Mouse (Mus musculus) spleen, adult 2 months (tissue): ENCODE data around the gene Olfr332. TPM values are rescaled to one million over a fixed set of nuclear protein-coding genes. Genes with fewer than 3 reads are reported as not detected.

Source experiments
- DNase-seq, 2 experiments: peaks; one replicate each; pipeline versions ENCODE4 v3.0.0 to v3.0.0-alpha.2; 2012 to 2021; ENCODE audit warnings: low spot score in 2 of 2, low read depth in 1 of 2
- H3K27ac ChIP-seq: fragments of 200-500 bp; 2 replicates; pipeline ENCODE4 v1.5.1; 2012; ENCODE audit warnings: low read length, inconsistent platforms; ENCODE audit not compliant: insufficient read depth
- H3K27me3 ChIP-seq: fragments of 200-500 bp; 2 replicates; pipeline ENCODE4 v1.6.1; 2012; ENCODE audit warnings: mild to moderate bottlenecking, moderate library complexity, low read length, inconsistent platforms; ENCODE audit not compliant: control insufficient read depth, insufficient read depth
- H3K36me3 ChIP-seq: fragments of 200-500 bp; 2 replicates; pipeline ENCODE4 v1.6.1; 2012; ENCODE audit warnings: mild to moderate bottlenecking, low read length, inconsistent platforms; ENCODE audit not compliant: control insufficient read depth, insufficient read depth
- H3K4me1 ChIP-seq: fragments of 200-500 bp; 2 replicates; pipeline ENCODE4 v1.6.1; 2011; ENCODE audit warnings: inconsistent platforms; ENCODE audit not compliant: control insufficient read depth, insufficient read depth, insufficient read length
- H3K4me3 ChIP-seq: fragments of 200-500 bp; 2 replicates; pipeline ENCODE4 v1.5.1; 2011; ENCODE audit warnings: mild to moderate bottlenecking, inconsistent platforms; ENCODE audit not compliant: insufficient read depth, insufficient read length; ENCODE audit errors: extremely low read depth
- CTCF ChIP-seq: fragments of 200-500 bp; IDR thresholded peaks from 2 replicates; pipeline ENCODE4 v1.5.1; 2011; ENCODE audit warnings: mild to moderate bottlenecking, inconsistent platforms; ENCODE audit not compliant: insufficient read depth, insufficient read length, insufficient replicate concordance; ENCODE audit errors: extremely low read depth
- POLR2A ChIP-seq: fragments of 200-500 bp; IDR thresholded peaks from 2 replicates; pipeline ENCODE4 v1.6.1; 2011; ENCODE audit warnings: low read depth, low read length, inconsistent platforms
- WGBS: fragments of 180-500 bp; shearing (Covaris S2); methylation state at CpG from one replicate; pipeline ENCODE4 v1.1.7; 2018; 5-methylcytosine and 5-hydroxymethylcytosine counted together
- polyA plus RNA-seq: library from polyadenylated mRNA; depleted of rRNA; stranded (reverse); fragments of >200 nt; gene quantifications from 2 replicates; pipeline ENCODE4 v1.2.3, GENCODE M21; 2012; rRNA removed

Olfr332 gene
- polyA plus RNA-seq, 1 experiment: not detected

- DNase-seq: no peak
- TF ChIP-seq CTCF (no peak), POLR2A (no peak)
- Histone ChIP-seq H3K4me3 (no peak within 1 kb of the TSS), H3K27ac (no peak within 1 kb of the TSS), H3K27me3 (no peaks in the 10 kb centered on the region), H3K36me3 (no peaks in the 10 kb centered on the region), H3K4me1 (no peaks in the 10 kb centered on the region)
These were observed 30.2 kb downstream of the Olfr332 start, which contains the start of gene Olfr30 for GRCm38 (mm10) chr11:58462170-58462569. TSS of gene Olfr30 (minus strand) at chr11:58462270.

- Histone ChIP-seq H3K36me3 (no peaks in the 10 kb centered on the region), H3K4me3 (no peak overlapping the region), H3K27me3 (no peaks in the 10 kb centered on the region), H3K27ac (no peak overlapping the region), H3K4me1 (no peaks in the 10 kb centered on the region)
- no peak for DNase-seq
- TF ChIP-seq CTCF: no peak
- TF ChIP-seq POLR2A: no peak
- 53% methylated on average over 4 of the region's 4 CpGs for WGBS
These were observed 38.8 kb downstream of the Olfr332 start for GRCm38 (mm10) chr11:58453592-58453991.

DNA sequence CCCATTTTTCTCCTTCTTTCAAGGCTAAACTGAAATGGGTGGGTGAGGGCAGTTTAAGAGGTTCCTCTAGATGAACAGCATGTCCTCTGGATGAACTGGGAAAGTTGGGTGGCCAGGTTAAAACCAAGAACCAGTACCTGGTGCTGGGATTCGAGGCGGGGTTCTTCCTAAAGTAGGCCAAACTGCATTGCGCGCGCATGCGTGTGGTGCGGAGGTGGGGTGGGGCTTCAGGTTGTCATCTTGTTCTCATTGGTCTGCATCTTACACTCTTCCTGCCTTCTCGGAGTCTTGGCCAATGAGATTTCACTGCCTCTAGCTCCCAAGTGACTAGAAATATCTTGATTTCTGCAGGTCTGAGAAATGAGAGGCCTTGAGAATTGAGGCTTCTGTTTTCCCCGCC is 39.6 kb downstream of the Olfr332 start, which contains the start of gene Lypd9:
Gene Lypd9, minus strand, starts transcription at position 165 of the 400 bp plus-strand sequence.
- no peak within 1 kb of the TSS for H3K4me3 ChIP-seq
- DNase-seq: no peak
- H3K27ac ChIP-seq: no peak within 1 kb of the TSS
- 93% methylated on average over 9 of the region's 9 CpGs for WGBS
- no peaks in the 10 kb centered on the region for H3K4me1 ChIP-seq
- TF ChIP-seq CTCF (no peak), POLR2A (no peak)
- no peaks in the 10 kb centered on the region for H3K27me3 ChIP-seq
- H3K36me3 ChIP-seq: no peaks in the 10 kb centered on the region

Other genes with a start within 250 kb of the Olfr332 start
- 0.53 and 0.63 TPM in 2 replicates for gene 4930438A08Rik, start 217.8 kb downstream of the Olfr332 start, polyA plus RNA-seq
- 17.6 and 23.7 TPM in 2 replicates for gene Zfp692, start 185.5 kb downstream of the Olfr332 start, polyA plus RNA-seq
- 17.5 and 23.3 TPM in 2 replicates for gene Zfp672, start 162.2 kb downstream of the Olfr332 start, polyA plus RNA-seq
- 16.0 and 16.3 TPM in 2 replicates for gene Sh3bp5l, start 161.8 kb downstream of the Olfr332 start, polyA plus RNA-seq
- 0.35 and 0.41 TPM in 2 replicates for gene Lypd8, start 113.5 kb downstream of the Olfr332 start, polyA plus RNA-seq
- gene 1810065E05Rik, start 71.4 kb downstream of the Olfr332 start, polyA plus RNA-seq: 0.08 TPM in 1 of 2 replicates, not detected in the other
- 0.08 and 0.11 TPM in 2 replicates for gene Gm12253, start 60.0 kb downstream of the Olfr332 start, polyA plus RNA-seq
- not detected in 2 replicates for gene Lypd9, start 39.6 kb downstream of the Olfr332 start, polyA plus RNA-seq
- gene Olfr30, start 30.3 kb downstream of the Olfr332 start, polyA plus RNA-seq: not detected in 2 replicates
- gene Olfr331, start 10.0 kb upstream of the Olfr332 start, polyA plus RNA-seq: not detected in 2 replicates
- not detected in 2 replicates for gene Olfr330, start 42.3 kb upstream of the Olfr332 start, polyA plus RNA-seq
- gene Olfr329-ps, start 53.9 kb upstream of the Olfr332 start, polyA plus RNA-seq: 0.12 TPM in 1 of 2 replicates, not detected in the other
- 0.08 TPM in 1 of 2 replicates, not detected in the other for gene Olfr328, start 63.1 kb upstream of the Olfr332 start, polyA plus RNA-seq
- not detected in 2 replicates for gene Olfr224, start 78.0 kb upstream of the Olfr332 start, polyA plus RNA-seq
- not detected in 2 replicates for gene Olfr325, start 85.2 kb upstream of the Olfr332 start, polyA plus RNA-seq
- gene Olfr324, start 102.6 kb upstream of the Olfr332 start, polyA plus RNA-seq: not detected in 2 replicates
- gene 2210407C18Rik, start 123.5 kb upstream of the Olfr332 start, polyA plus RNA-seq: not detected in 2 replicates
- gene Olfr323, start 137.9 kb upstream of the Olfr332 start, polyA plus RNA-seq: not detected in 2 replicates
- gene Trim58, start 147.9 kb upstream of the Olfr332 start, polyA plus RNA-seq: 4.6 and 8.9 TPM in 2 replicates
- 0.21 TPM in 1 of 2 replicates, not detected in the other for gene Olfr322, start 166.2 kb upstream of the Olfr332 start, polyA plus RNA-seq
- gene Olfr320, start 188.5 kb upstream of the Olfr332 start, polyA plus RNA-seq: not detected in 2 replicates
- not detected in 2 replicates for gene Olfr319, start 206.6 kb upstream of the Olfr332 start, polyA plus RNA-seq
- not detected in 2 replicates for gene Olfr318, start 231.5 kb upstream of the Olfr332 start, polyA plus RNA-seq
- not detected in 2 replicates for gene Olfr317, start 246.7 kb upstream of the Olfr332 start, polyA plus RNA-seq